Mouse (Mus musculus) gastrocnemius, adult 8-10 months (tissue): ENCODE results near the gene Pitpnm2. TPM values are rescaled to one million over a fixed set of nuclear protein-coding genes. Genes with fewer than 3 reads are reported as not detected.

Experiments used
- DNase-seq, 2 experiments: peaks; one replicate each; pipeline ENCODE4 v3.0.0; 2022; ENCODE audit warnings: low spot score in 2 of 2
- total RNA-seq, 4 experiments: library from RNA; stranded (reverse); gene quantifications; 2 replicates each; pipeline ENCODE4 v1.2.4; 2022

Gene Pitpnm2
- total RNA-seq, 4 experiments from 2014 or later: 19.3 to 22.4 (median 20.8) TPM

GRCm38 (mm10) chr5:124073682-124074081 is 175.9 kb downstream of the Pitpnm2 start:
- DNase-seq: peak; percentile 27 to 65

GRCm38 (mm10) chr5:124069657-124070056 is 179.9 kb downstream of the Pitpnm2 start:
- DNase-seq: no peak

Other genes with a start within 250 kb of the Pitpnm2 start
- gene Vps37b, start 217.5 kb downstream of the Pitpnm2 start, total RNA-seq: 1 to 10 TPM; 4.6 to 6.2 (median 5.1) TPM
- gene Abcb9, start 154.0 kb downstream of the Pitpnm2 start, total RNA-seq: 1 to 10 TPM; 7.2 to 9.5 (median 8.8) TPM
- 10 to 100 TPM; 15.4 to 19.7 (median 17.3) TPM for gene Ogfod2, start 137.5 kb downstream of the Pitpnm2 start, total RNA-seq
- gene Arl6ip4, start 133.7 kb downstream of the Pitpnm2 start, total RNA-seq: 10 to 100 TPM; 36.7 to 46.8 (median 44.1) TPM
- gene Mphosph9, start 78.2 kb upstream of the Pitpnm2 start, total RNA-seq: 1 to 10 TPM; 2.0 to 3.1 (median 2.6) TPM
- 1 to 10 TPM; 6.4 to 7.5 (median 7.0) TPM for gene 2810006K23Rik, start 78.3 kb upstream of the Pitpnm2 start, total RNA-seq
- gene Cdk2ap1, start 113.3 kb upstream of the Pitpnm2 start, total RNA-seq: 100 to 1,000 TPM; 151 to 169 (median 168) TPM
- 10 to 100 TPM; 41.8 to 53.6 (median 48.2) TPM for gene Sbno1, start 176.2 kb upstream of the Pitpnm2 start, total RNA-seq
- 100 to 1,000 TPM; 217 to 342 (median 227) TPM for gene Kmt5a, start 190.2 kb upstream of the Pitpnm2 start, total RNA-seq
- 1 to 10 TPM; 3.2 to 5.1 (median 4.2) TPM for gene Rilpl2, start 228.6 kb upstream of the Pitpnm2 start, total RNA-seq
- gene Snrnp35, start 233.4 kb upstream of the Pitpnm2 start, total RNA-seq: 10 to 100 TPM; 19.8 to 27.9 (median 25.2) TPM